Mouse (Mus musculus) spleen, postnatal 4 days (tissue): ENCODE results near the gene Otulinl.

Experiments used
- DNase-seq, 2 experiments: peaks; one replicate each; pipeline ENCODE4 v3.0.0; 2022; ENCODE audit warnings: low spot score in 2 of 2

Otulinl gene

DNA sequence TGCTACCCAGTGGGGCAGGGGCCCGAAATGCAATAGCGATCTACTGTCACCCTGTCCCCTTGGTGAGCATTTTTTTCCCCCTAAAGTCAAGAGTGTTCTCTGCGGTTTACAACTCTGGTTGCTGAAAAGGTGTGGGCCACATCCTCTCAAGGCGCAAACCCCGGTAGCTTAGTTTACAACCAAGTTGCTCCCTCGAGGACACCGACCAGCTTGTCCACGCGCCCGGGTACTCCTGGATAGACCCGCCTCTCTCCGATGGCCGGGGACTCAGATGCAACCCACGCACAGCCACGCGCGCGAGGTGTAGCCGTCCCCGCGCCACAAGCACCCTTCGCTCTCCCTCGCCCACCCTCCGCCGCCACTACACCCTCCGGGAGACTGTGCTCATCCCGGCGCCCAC lies 382 bp downstream of the Otulinl start:
- DNase-seq = peak; percentile 33 to 80

DNA sequence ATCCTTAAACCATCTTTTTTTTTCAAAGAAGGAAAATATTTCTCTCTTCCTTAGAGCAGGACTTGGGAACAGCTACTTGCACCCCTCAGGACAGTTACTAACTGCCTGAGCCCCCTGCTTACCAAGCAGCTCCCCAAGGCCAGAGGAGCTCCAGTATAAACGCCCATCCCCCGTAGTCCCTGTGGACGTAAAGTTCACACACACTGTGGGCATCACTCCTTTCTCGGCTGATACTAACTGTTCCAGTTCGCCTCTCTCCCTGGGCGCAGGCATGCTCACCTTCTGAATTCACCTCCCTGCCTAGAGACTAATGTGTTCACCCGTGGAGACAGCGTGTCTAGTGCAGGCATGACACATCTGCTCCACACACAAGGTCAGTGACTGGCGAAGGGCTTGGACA lies 2.9 kb downstream of the Otulinl start:
- no peak for DNase-seq

DNA sequence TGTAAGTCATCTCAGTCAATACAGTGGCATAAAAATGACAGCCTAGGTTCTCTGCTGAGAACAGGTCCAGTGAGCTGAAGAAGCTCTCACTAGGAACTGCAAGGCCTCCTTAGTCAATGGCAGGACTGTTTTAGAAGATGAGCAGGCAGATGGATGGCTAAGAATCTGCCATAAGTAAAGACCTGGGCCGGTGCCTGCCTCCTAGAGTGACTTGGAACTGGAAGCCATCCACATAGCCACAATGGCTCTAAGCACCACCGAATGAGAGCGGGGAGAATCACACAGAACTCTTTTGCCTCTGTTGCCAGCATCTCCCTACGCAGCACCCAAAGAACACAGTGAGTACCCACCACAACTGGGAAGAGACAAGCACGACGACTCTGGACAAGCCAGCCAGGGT lies 3.6 kb downstream of the Otulinl start:
- no peak for DNase-seq

DNA sequence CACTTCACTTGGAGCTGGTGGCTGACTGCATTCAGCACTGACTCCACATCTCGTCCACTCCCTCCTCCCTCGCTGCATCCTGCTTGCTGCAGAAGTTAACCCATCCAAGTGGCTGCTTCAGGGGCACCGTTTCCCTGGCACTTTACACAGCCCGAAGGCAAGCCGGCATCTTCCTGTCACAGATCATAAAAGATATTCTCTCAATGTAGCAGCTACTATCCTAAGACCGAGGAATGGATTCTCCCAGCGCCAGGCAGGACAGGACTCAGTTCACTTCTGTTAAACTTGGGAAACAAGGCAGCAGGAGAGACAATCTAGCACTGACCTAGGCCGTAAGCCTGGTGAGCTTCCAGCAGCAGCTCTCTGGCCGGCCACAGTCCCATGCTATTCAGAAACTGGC lies 5.2 kb downstream of the Otulinl start:
- DNase-seq = no peak

DNA sequence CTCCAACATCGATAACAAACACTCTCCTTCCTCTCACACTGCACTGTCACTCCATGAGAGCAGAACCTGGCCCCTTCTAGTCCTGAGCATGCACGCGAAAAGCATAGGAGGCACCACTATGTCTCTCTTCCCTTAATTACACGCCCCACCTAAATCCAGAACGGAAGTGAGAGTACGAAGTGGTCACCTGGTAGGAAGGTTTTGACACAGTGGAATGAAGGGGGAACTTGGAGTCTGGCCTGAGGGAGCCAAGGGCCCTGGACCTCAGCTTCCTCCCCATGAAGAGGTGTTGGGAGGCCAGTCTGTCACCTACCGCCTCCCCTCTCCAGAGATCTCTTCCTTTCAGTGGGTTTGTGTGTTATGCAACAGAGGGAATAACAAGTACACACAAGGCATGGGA lies 6.3 kb downstream of the Otulinl start:
- DNase-seq = no peak

DNA sequence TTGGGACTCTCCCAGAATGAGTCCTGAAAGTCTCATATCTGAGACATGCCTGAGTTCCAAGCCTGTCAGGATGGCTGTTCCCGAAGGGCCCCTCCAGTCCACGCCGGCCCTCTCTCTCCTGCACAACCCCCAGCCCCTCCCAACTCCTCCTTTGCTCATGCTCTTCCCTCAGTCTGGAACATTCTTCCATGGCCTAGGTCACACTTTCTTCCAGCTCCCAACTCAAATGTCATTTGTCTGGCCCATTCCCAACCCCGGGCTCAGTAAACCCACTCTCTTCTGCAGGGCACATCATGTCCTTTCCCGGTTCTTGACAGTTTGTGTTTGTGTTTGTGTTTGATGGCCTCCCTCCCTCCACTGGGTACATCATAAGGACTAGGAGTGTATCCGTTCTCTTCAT lies 7.3 kb downstream of the Otulinl start:
- no peak for DNase-seq

DNA sequence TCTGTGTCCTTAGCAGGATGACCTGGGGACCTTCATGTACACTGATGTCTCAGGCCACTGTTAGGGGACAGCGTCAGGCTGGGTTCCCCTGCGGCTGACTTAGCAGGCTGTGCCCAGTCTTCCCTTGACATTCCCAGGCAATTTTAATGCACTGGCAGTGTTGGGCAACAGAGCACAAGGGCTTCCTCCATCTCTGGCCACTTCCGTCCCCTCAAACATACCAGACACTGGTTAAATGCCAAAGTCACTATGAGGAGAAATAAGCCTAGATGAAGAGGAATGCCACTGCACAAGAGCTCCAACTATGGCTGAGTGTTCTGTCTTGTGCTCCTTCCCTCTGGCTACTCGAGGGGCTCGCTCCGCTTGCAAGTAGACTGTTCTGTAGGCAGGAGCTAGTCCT lies 8.2 kb downstream of the Otulinl start:
- no peak for DNase-seq

DNA sequence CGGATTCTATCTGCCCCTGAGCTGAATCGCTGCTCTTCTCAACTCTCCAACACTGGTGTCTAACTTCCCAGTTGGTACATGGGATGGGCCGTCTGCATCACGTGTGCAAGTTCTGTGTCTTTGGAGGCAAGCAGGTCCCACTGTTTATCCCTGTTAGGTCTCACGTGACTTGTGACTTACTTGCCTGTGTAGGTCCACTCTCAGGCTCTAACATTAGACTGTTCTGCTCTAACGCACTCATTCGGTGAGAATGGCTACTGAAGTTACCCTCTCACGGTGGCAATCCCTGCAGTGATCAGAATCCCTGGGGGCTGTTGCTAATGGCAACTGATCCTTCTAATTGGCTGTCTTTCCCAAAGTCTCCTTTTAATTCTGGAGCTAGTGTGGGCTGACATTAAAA lies 9.1 kb downstream of the Otulinl start:
- DNase-seq = no peak

DNA sequence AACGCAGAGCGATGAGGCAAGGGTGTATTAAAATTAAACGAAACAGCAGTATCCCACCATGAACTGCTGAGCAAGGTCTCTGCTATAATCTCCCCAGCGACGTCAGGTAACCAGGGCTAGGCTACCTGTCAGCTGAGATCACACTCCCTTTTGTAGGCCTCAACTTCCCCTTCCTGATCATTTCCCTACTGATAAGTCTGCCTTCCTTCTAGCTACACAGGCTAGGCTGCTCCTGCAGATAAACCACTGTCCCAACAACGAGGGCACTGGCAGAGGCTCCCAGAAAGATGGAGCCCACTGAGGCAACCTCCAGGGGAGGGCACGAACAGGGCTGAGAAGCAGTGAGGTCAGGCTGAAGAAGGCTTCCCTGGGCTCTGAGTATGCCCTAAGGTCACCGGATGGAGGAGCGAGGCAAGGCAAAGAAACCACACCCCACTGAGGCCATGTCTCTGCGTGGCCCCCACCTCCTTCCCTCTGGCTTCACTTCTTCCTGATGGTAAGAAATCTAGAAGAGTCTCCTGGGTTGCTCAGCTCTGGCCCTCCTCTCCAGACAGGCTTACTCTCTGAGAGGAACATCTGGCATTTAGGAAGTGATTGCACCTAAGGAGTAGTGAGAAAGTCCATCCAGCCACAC lies 9.7 kb downstream of the Otulinl start:
- DNase-seq = no peak

DNA sequence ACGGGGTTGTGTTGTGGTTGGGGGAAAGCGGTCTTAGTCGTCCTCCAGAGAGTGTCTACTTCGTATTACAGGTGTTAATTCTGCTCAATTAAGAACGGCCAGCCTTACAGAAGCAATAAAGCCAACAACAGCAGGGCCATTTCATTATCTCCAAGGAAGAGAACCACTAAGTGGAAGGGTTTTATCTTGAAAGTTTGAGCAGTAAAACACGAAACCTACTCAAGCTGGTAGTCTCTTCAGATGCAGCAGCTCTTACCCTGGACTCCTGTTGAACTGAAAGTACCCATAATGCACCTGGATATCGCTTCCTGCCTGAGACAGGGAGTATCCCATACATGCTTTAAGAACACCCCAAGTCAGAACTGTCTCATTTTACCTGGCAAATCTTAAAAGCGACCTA lies 10.7 kb downstream of the Otulinl start:
- no peak for DNase-seq

DNA sequence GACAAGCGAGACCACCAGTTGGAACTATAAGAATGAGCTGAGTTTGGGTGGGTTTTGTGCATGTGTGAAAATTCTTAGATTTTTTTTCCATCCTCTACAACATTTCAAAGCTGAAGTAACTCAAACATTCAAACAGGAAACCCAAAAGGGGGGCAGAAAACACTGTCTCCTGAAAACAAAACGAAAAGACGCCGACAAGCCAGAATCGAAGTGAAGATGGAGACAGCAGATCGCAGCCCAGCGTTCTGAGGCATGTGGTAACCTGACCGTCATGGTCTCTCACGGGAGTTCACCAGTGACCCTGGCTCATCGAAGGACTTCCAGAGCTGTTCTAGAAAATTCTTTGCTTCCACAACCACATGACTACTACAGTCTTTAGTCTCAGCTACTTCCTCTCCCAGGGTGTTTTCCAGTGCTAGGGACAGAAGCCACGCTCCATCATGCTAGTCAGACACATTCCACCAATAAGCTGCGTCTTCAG lies 11.4 kb downstream of the Otulinl start:
- DNase-seq = no peak

DNA sequence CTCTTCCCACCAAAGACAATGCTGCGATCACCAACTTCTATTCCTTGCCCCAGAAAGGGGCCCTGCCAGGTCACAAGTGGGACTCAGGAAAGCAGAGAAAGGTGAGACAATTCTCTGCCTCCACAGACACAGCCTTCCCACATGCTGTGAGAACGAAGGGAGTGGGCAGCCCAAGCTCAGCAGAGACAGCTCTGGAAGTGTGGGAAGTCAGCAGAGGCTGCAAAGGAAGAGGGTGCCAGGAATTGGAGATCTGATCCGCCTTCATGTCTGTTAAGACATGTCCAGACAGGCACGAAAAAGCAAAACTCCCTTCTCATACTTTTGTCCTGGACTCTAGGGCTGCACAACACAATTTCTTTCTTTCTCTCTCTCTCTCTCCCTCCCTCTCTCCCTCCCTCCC lies 12.1 kb downstream of the Otulinl start:
- DNase-seq = no peak

DNA sequence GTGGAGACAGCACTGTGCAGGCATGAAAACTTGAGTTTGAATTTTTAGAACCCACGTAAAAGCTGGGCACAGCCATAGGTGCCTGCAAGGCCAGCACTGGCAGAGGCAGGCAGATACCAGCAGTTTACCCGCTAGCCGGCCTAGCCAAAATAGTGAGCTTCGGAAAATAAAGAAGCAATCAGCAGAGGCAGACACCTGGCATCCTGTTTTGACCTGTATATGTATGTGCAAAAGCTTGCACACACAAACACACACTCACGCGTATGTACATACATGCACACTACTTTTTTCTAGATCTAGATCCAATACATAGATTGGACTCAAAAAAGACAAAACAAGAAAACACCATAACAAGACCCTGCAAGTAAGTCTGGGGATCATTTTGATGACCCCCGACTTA lies 12.8 kb downstream of the Otulinl start:
- DNase-seq = no peak

DNA sequence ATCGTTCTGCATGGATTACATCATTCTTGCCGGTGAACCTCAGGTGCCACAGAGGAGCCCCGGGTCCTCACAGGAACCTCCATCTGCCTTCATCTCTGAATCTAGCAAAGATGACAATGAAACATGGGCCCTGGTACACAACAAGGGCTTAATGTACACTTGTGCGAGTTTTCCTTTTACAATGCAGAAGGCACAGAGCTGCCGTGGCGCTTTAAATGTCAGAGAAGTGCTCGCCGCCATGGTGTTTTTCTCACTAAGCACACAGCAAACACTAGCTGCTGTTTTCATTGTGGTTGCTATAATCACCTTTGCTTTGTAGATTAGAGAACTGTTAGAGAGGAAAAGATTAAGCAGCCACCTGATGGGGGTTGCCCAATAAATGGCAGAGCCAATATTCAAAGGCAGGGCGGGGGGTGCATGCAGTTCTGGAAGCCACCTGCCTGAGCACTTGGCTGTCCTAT lies 13.3 kb downstream of the Otulinl start:
- no peak for DNase-seq

DNA sequence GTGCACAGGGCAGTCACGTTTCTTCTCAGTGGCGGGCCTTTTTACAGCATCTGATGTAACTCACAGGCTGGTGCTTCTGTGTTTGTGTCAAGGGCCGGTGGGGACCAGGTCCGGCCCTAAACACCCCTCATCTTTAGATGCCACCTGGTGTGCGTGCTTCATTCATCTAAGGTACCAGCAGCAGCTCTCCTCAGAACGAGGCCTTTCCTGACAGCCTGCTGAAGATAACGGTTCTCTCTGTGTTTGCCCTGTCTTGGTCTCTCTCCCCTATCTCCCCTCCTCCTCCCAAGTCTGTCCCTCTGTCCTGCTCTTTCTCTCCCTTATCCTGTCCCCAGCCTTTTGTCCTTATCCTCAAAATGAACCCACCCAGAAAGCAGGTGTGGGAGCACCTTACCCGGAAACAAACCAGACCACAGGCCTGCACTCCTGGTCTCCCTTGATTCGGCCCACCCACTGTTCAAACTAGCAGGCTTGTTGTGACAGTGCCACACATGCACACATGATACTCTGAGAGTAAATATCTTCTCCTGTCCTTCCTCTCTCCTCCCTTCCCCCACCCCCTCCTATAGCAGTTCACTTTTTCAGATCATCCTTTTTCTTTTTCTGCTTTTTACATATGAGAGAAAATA lies 14.4 kb downstream of the Otulinl start:
- DNase-seq = no peak

DNA sequence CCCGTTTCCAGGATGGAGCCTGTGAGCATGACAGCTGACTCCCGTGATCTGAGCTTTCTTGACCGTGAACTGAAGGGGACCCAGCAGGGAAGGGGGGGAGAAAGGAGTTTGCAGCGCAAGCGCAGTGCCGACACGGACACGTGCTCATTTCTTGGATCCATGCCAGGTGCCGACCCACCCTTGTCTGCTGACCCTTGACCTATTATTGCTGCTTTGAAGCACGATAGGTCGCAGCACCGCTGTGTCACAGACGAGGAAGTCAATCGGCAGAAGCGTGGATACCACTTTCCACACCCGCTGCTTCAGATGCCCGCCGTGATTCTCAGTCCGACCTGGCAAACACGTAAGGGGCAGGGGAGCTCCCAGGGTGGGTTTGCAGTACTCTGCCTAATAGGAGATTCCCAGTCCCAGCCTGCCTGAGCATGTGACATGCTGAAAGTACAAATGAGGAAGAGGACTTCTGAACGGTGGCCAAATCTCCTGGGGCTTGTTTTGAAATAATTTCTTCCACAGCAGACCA lies 15.9 kb downstream of the Otulinl start:
- DNase-seq = no peak

DNA sequence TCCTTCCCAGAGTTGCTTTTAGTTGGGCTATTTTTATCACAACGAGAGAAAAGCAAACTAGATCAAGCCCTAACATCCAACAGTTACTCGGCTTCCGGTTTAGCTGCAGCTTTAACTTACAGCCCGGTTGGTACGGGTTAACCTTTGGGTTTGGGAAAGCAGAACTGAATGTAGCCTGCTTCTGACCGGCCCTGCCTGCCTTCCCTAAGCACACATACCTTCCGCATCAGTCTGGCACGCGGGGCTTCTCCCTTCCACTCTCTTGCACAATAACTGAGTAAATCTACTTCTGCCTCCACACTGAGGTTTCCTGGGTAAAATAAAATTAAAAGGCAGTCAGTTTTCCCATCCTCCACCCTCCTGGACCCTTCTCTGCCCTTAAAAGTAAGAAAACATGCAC lies 17.3 kb downstream of the Otulinl start:
- no peak for DNase-seq

DNA sequence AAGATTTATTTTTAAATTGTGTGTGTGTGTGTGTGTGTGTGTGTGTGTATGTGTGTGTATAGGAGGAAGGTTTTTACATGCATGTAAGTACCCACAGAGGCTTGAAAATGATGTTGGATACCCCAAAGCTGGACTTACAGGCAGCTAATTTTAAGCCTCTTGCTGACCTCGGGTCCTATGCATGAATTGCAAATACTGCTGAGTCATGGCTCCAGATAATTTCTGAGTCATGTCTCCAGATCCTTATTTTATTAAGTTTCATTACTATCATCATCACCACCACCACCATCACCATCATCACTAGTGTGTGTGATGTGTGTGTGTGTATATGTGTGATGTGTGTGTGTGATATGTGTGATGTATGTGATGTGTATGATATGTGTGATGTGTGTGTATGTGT lies 18.7 kb downstream of the Otulinl start:
- DNase-seq = no peak

DNA sequence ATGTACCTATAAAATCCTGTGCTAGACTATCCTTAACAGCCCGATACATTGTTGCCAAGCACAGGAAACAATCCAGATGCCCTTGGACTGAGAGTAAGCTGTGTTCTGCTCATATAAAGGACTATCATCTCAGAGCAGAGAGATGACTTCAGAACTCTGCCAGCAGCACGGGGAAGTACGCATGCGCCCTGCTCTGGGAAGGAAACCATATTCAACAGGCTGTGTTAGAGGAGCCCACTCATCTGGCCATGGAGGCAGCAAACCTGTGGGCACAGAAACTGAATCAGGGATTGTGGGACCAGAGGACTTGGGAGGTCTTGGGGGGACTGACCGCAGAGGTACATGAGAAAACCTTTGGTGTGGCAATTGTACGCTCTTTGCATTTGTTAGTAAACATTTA lies 19.7 kb downstream of the Otulinl start:
- peak in 1 of 2 experiments; percentile 50 for DNase-seq

DNA sequence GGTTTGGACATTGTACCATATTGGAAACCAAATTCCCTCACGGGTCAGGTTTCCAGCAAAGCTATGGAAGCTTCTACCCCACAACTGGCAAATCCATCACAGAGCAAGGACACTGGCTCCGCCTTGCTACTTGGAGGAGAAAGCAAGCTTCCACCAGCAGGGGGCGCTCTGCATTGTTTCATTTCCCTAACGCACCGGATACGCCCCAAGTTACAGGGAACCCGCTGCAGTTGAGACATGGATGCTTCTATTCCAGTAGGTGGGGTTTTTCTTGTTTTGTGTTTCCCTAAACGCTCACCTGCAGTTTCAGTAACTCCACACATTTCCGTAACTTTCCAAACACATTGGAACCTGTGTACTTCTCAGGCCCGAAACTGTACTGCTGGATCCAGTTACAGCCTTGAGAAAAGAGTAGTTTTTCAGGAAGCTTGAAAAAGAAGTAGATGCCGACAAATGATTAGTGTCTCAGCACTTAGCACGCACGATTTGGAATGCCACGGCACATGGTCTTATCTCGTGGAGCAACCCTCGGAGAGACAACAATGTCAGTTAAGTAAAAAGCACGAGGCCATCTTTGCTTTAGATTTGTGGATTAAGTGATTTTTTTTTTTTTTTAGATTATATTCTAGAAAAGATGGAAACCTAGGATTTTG lies 21.7 kb downstream of the Otulinl start:
- DNase-seq = peak; percentile 81 to 95

DNA sequence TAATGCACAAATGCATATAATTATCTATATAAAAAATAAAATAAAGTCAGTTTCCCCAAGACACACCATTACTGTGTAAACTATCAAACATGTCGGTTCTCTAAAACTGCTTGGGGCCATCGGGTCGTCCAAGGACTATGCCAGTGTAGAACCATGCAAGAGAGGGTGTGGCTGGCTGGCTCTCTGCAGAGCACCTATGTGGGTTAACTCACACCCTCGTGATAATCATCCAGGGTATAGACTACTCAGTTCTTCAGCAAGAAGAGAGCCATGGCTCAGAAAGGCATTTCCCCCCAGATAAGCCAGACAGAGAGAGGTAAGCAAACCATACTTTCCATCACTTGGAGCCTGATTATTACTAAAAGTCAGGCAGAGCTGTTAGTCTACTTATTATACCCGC lies 22.2 kb downstream of the Otulinl start:
- DNase-seq = peak in 1 of 2 experiments; percentile 48

DNA sequence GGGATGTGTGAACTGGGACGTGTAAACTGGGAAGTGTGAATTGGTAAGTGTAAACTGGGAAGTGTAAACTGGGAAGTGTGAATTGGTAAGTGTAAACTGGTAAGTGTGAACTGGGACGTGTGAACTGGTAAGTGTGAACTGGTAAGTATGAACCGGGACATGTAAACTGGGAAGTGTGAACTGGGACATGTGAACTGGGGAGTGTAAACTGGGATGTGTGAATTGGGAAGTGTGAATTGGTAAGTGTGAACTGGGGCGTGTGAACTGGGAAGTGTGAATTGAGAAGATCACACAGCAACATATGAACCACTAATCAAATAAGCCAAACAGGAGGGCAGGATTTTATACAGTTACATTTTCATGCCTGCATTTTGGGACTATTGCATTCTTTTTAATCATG lies 23.0 kb downstream of the Otulinl start:
- DNase-seq = no peak

DNA sequence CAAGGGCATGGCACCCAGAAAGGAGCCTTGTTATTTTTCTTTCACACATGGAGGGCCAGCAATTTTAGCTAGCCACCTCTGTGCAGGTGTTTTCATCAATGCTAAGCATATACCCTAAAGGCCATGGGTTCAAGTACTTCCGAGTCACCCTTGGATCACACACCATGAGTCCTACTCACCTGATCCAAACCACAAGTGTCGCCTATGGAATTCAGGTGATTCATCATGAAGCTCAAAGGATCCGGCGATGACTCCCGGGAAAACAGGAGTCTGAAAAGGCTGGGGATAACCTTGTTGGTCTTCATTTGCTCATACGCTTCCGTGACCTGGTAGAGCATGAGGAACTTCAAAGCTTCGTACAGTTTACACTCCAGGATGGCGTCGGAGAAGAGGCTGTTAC lies 23.5 kb downstream of the Otulinl start:
- peak in 1 of 2 experiments; percentile 38 for DNase-seq
